Mouse (Mus musculus): Measurements from ENCODE around the gene Pla2g16.

Gene Pla2g16

DNA sequence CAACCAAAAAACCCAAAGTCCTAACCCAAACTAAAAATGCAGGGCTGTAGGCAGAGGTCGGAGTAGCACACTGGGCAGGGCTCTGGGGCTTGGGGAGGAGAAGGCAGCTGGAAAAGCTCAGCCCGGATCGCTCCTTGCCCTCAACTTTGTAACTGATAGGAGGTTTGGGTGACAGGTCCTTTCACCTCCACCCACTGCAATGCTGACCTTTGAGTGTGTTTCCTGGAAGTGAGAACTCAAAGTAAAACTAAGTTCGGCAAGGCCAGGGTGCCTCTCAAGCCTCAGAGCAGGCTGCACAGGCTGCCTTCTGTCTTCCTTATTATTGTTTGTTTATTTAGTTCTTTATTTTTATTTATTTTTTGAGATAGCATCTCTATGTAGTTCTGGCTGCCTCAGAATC, 2.7 kb downstream of the Pla2g16 start:
- in situ Hi-C loops (cut with MboI; ENCODE audit: low pct_unique_long_range_greater_than_20kb in 1 of 2, low sequenced_read_pairs in 2 of 2, unreplicated experiment in 1 of 2): no loop called here

DNA sequence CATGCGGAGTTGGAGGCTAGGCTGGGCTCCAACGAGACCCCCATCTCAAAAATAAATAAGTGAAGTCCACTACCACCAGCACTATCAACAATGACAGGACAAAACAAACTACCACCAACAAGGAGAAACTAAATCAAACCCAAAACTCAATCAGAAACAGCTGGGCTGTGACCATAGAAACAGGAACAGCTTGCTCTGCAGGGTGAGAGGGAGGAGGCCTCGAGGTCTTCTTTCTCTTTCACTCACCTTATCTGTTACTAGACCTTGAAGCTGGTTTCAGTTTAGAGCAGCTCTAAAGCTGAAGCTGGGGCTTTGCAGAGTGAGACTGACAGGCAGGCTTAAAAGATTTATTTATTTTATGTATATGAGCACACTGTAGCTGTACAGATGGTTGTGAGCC, 4.2 kb downstream of the Pla2g16 start:
- in situ Hi-C loops (cut with MboI; ENCODE audit: low pct_unique_long_range_greater_than_20kb in 1 of 2, low sequenced_read_pairs in 2 of 2, unreplicated experiment in 1 of 2): no loop called here

GRCm38 (mm10) chr19:7562601-7563129, 5.4 kb downstream of the Pla2g16 start:
- in situ Hi-C loops (cut with MboI; ENCODE audit: low pct_unique_long_range_greater_than_20kb in 1 of 2, low sequenced_read_pairs in 2 of 2, unreplicated experiment in 1 of 2): no loop called here

DNA sequence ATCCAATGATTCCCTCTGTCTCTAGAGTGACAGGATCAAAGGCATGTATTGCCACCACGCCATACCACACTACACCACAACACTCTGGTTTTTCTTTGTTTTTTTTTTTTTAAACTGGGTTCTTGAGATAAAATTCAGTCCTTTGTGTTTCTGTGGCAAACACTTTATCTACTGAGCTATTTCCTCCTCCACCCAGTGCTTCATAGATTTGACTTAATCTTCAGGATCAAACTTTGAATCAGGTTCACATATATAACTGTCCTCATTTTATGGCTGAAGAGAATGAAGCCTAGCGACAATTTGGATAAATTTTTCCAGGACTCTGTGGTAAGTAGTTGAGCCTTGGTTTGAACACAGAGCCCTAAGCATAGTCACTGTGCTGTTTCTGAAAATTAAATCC, 6.4 kb downstream of the Pla2g16 start:
- in situ Hi-C loops (cut with MboI; ENCODE audit: low pct_unique_long_range_greater_than_20kb in 1 of 2, low sequenced_read_pairs in 2 of 2, unreplicated experiment in 1 of 2): no loop called here

GRCm38 (mm10) chr19:7564457-7564856, 7.2 kb downstream of the Pla2g16 start:
- in situ Hi-C loops (cut with MboI; ENCODE audit: low pct_unique_long_range_greater_than_20kb in 1 of 2, low sequenced_read_pairs in 2 of 2, unreplicated experiment in 1 of 2): no loop called here

DNA sequence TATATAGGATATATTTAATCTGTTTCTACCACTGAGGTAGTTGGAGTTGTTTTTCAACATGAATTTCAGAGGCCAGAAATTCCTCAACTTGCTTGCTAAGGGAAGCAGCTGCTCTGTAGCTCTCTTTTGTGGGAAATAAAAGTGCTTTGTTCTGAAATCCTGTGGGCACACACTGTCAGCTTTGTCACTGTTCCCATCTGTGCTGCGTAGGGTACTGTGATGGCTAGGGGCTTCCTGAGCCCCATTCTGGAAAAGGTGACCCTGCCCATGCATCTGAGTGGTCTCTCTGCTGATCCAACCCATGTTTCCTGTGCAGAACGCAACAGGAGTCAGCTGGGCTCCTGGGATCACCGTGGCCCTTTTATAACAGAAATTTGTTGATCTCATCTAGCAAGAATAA, 9.6 kb downstream of the Pla2g16 start:
- in situ Hi-C loops (cut with MboI; ENCODE audit: low pct_unique_long_range_greater_than_20kb in 1 of 2, low sequenced_read_pairs in 2 of 2, unreplicated experiment in 1 of 2): no loop called here

GRCm38 (mm10) chr19:7568364-7568763, 11.1 kb downstream of the Pla2g16 start:
- in situ Hi-C loops (cut with MboI; ENCODE audit: low pct_unique_long_range_greater_than_20kb in 1 of 2, low sequenced_read_pairs in 2 of 2, unreplicated experiment in 1 of 2): no loop called here

GRCm38 (mm10) chr19:7569650-7570049, 12.4 kb downstream of the Pla2g16 start:
- in situ Hi-C loops (cut with MboI; ENCODE audit: low pct_unique_long_range_greater_than_20kb in 1 of 2, low sequenced_read_pairs in 2 of 2, unreplicated experiment in 1 of 2): no loop called here

- in situ Hi-C loops (cut with MboI; ENCODE audit: low pct_unique_long_range_greater_than_20kb in 1 of 2, low sequenced_read_pairs in 2 of 2, unreplicated experiment in 1 of 2): no loop called here
These were observed 18.9 kb downstream of the Pla2g16 start for GRCm38 (mm10) chr19:7576180-7576579.

DNA sequence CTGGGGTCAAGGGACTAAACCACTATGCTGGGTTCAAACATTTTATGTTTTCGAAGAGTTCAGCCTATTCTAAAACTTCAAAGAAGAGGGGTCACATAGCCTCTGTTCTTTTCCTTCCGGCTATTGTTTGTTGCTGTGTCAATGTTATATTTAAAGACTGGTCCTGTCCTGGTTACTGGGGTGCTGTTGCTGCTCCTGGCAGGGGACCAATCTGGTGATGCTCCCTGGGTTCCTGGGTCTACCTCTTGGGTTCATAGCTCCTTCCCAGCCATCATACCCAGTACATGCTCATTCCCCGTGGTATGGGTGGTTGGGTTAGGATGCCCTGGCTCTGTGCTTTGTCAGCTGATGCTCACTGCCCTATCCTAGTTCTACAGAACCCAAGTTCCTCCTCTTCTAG, 20.5 kb downstream of the Pla2g16 start:
- in situ Hi-C loops (cut with MboI; ENCODE audit: low pct_unique_long_range_greater_than_20kb in 1 of 2, low sequenced_read_pairs in 2 of 2, unreplicated experiment in 1 of 2): no loop called here

- in situ Hi-C loops (cut with MboI; ENCODE audit: low pct_unique_long_range_greater_than_20kb in 1 of 2, low sequenced_read_pairs in 2 of 2, unreplicated experiment in 1 of 2): no loop called here
These were observed 23.8 kb downstream of the Pla2g16 start for GRCm38 (mm10) chr19:7581042-7581441.

DNA sequence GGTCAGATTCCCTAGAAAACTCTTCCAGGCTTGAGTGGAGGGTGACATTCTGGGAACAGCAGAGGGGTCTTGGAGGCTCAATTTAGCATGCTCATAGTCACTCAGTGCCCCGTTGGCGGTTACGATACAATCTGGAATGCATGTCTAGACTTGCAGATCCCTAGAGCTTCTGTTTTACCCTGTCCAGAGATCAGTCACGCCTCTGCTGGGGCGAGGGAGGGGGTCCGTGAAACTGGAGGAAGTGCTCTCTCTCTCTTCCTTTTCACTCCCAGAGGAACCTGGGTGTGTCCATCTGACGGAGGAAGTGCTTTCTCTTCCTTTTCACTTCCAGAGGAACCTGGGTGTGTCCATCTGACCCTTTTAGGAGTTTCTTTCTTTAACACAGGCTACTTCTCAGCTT, 25.8 kb downstream of the Pla2g16 start:
- in situ Hi-C loops (cut with MboI; ENCODE audit: low pct_unique_long_range_greater_than_20kb in 1 of 2, low sequenced_read_pairs in 2 of 2, unreplicated experiment in 1 of 2): no loop called here

GRCm38 (mm10) chr19:7583599-7583998, 26.3 kb downstream of the Pla2g16 start:
- in situ Hi-C loops (cut with MboI; ENCODE audit: low pct_unique_long_range_greater_than_20kb in 1 of 2, low sequenced_read_pairs in 2 of 2, unreplicated experiment in 1 of 2): no loop called here

GRCm38 (mm10) chr19:7585279-7585678, 28.0 kb downstream of the Pla2g16 start:
- in situ Hi-C loops (cut with MboI; ENCODE audit: low pct_unique_long_range_greater_than_20kb in 1 of 2, low sequenced_read_pairs in 2 of 2, unreplicated experiment in 1 of 2): no loop called here

GRCm38 (mm10) chr19:7585764-7586163, 28.5 kb downstream of the Pla2g16 start:
- in situ Hi-C loops (cut with MboI; ENCODE audit: low pct_unique_long_range_greater_than_20kb in 1 of 2, low sequenced_read_pairs in 2 of 2, unreplicated experiment in 1 of 2): no loop called here

- in situ Hi-C loops (cut with MboI; ENCODE audit: low pct_unique_long_range_greater_than_20kb in 1 of 2, low sequenced_read_pairs in 2 of 2, unreplicated experiment in 1 of 2): no loop called here
These were observed 33.5 kb downstream of the Pla2g16 start for GRCm38 (mm10) chr19:7590795-7591194.

- in situ Hi-C loops (cut with MboI; ENCODE audit: low pct_unique_long_range_greater_than_20kb in 1 of 2, low sequenced_read_pairs in 2 of 2, unreplicated experiment in 1 of 2): no loop called here
These were observed 34.8 kb downstream of the Pla2g16 start for GRCm38 (mm10) chr19:7592018-7592417.

DNA sequence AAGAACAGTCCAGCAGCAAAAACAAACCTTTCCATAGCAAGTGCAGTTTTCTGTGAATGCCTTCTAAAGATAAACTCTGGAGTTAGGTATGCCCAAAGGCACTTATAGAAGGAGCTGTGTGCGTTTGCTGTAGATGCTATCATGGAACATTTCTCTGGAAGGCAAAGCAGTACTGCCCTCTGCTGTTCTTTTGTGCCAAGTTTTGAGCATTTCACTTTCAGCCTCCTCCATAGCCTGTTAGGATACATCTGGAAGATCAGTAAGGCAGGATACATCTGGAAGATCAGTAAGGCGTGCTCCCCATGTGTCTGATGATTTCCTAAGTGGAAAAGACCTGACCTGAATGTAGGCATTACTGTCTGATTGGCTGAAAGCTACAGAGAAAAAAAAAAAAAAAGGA, 38.3 kb downstream of the Pla2g16 start:
- in situ Hi-C loops (cut with MboI; ENCODE audit: low pct_unique_long_range_greater_than_20kb in 1 of 2, low sequenced_read_pairs in 2 of 2, unreplicated experiment in 1 of 2): loop anchor here in 1 of 2 experiments (5.0 kb wide), 1 partner anchor 63 kb away; no protein-coding TSS in a partner anchor

DNA sequence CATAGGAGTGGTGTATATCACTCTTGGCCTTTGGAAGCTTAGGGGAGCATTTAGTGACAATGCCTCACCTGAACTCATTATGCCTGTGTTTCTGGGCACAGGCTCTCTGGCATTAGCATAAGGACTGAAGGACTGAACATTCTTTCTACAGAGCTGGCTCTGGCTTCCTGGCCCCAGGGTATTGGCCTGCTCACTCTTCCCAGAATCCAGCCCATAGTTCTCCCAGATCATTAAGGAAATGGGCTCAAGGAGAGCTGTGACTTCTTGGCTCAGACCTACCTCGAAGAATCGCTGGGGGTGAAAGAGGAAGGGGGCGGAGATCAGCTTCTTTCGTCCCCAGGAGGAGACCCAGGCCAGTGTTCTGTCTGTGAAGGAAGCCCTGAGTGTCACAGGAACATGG, 41.2 kb downstream of the Pla2g16 start:
- in situ Hi-C loops (cut with MboI; ENCODE audit: low pct_unique_long_range_greater_than_20kb in 1 of 2, low sequenced_read_pairs in 2 of 2, unreplicated experiment in 1 of 2): loop anchor here in 1 of 2 experiments (5.0 kb wide), 1 partner anchor 66 kb away; no protein-coding TSS in a partner anchor

DNA sequence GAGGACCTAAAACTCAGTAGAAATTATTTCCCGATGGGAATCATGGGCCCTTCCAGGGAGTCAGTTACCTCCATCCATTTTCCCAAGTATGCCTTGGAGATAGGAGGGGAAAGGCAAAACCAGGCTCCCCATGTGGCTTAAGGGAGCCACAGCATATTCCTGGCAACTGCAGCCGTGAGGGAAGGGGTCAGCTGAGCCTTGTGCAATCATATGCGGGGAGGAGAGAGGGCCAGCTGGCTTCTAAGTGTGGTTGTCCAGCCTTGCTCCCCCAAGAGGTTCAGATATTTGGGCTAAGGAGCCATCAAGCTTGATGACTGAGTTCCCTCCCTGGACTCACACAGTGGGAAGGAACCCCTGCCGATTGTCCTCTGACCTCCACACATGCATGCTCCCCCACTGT, 44.3 kb downstream of the Pla2g16 start:
- in situ Hi-C loops (cut with MboI; ENCODE audit: low pct_unique_long_range_greater_than_20kb in 1 of 2, low sequenced_read_pairs in 2 of 2, unreplicated experiment in 1 of 2): loop anchor here in 1 of 2 experiments (10.0 kb wide), 1 partner anchor 67 kb away; no protein-coding TSS in a partner anchor

DNA sequence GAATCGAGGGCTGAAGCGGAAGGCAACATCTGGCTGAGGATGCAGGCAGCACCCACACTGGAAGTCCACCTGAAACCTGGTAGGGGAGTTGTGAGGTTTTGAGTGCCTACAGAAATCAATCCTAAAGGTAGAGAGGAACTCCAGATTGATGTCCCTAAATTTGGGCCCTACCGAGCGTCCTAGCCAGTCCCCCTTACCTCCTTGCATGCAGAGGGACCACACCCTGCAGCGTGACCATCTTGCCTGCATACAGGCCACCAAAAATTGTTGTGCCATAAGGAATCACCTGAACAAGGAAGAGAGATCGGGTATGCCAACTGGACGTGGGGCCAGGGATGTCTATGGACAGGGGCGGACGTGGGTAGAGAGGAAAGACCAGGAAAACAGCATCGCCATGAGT, 46.8 kb downstream of the Pla2g16 start:
- in situ Hi-C loops (cut with MboI; ENCODE audit: low pct_unique_long_range_greater_than_20kb in 1 of 2, low sequenced_read_pairs in 2 of 2, unreplicated experiment in 1 of 2): loop anchor here in 1 of 2 experiments (10.0 kb wide), 1 partner anchor 69 kb away; no protein-coding TSS in a partner anchor
